Mouse (Mus musculus): Measurements from ENCODE around the gene Gm13124.

- no peak for TF ChIP-seq CTCF (IDR thresholded peaks at IDR 0.05; ENCODE audit: low read depth)
- no peak for TF ChIP-seq EP300 (optimal IDR thresholded peaks at IDR 0.05)
These were observed 58.4 kb downstream of the Gm13124 start for GRCm38 (mm10) chr4:144506518-144506917.
